Mouse (Mus musculus) right cerebral cortex, adult 18-20 months (tissue): Measurements from ENCODE around the gene Fuz.

Experiments
- DNase-seq: peaks from one replicate; pipeline ENCODE4 v3.0.0; 2022; ENCODE audit warnings: mixed read lengths

The Fuz gene

GRCm38 (mm10) chr7:44938680-44939079 is 42.8 kb downstream of the Fuz start:
- DNase-seq, result no peak

GRCm38 (mm10) chr7:44942904-44943303 is 47.0 kb downstream of the Fuz start, which contains the start of gene Tsks:
Gene Tsks, plus strand, starts transcription at chr7:44943204.
- DNase-seq, result no peak

GRCm38 (mm10) chr7:44949922-44950321 is 54.0 kb downstream of the Fuz start:
- DNase-seq, result no peak

DNA sequence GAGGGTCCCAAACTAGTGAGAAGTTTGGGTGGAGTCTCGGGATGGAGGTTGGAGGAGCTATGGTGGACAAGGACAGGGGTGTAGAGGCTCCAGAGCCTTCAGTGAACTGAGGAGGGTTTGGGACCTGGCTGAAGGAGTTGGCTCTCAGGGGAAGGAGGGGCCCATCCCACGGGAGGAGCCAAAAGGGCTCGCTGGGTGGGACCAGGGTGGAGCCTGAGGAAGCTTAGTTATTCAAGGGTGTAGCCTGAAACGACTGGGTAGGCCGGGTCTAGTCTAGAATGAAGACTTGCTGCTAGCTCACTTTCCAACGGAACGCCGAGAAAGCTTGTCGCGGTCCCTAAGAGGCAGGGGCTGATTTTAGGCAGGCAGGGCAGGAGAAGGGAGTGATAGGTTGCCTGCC is 56.1 kb downstream of the Fuz start:
- DNase-seq, result no peak
